Comparison of ENCODE assay signal across 18 mouse cellular contexts in the genomic region with DNA sequence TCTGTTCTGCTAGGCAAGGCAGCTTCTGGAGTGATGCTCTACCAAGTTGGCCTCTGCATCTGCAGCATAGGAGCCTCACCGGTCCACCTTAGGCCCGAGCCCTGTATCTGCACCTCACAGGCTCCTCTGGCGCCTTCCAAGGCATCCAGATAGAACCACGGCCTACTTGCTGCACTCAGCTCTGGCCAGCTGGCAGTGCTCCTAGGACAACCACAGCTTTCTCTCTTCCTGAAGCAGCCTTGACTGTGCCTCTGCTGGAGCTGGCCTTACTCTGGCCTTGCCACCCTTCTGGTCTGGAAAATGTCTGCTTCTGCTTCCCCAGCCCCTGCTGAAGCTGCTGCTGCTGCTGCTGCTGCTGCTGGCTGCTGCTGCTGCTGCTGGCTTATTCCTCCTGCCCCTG. TPM values are rescaled to one million over a fixed set of nuclear protein-coding genes. Genes with fewer than 3 reads are reported as not detected.
DNase-seq lines count a peak whose midpoint lies in the region; TF ChIP-seq lines count a peak whose summit lies in the region.
"Had no signal": no experiment of that assay in that cellular context is flagged by ENCODE, and none has a peak within 500 bp of the region (broad histone marks: within the 10 kb centered on the region; RNA-seq: fewer than 3 reads in every experiment).

No protein-coding gene starts in this region.

- TF ChIP-seq POLR2A in cerebellum, adult 2 months (IDR thresholded peaks at IDR 0.05; ENCODE audit: borderline replicate concordance, insufficient read depth, low read length) = no peak

- H3K27me3 ChIP-seq in cerebellum, adult 2 months (ENCODE audit: control insufficient read depth, insufficient read depth, low read length) = no peaks in the 10 kb centered on the region
- H3K27me3 ChIP-seq: embryonic facial prominence, embryonic 12.5 days; heart, embryonic 13.5 days; liver, embryonic 12.5 days had no signal

- DNase-seq in gastrocnemius, postnatal 14 days = peak; percentile 13
- no peak for DNase-seq in gastrocnemius, postnatal 10 days
- peak; percentile 37 for DNase-seq in adrenal gland, adult 8-10 months
- peak; percentile 67 to 78 for DNase-seq in cerebellum, adult 2 months
- DNase-seq in fibroblast of lung, adult 2 months (ENCODE audit: low read depth) = peak; percentile 30
- no peak for DNase-seq in yolk sac, embryonic 10.5 days (ENCODE audit: low spot score)
- DNase-seq in retina, postnatal 1 day = no peak
- DNase-seq: heart, postnatal 4 days; lung, embryonic 14.5 days; lung, postnatal 4 days; right cerebral cortex, postnatal 4 days had no signal

- TF ChIP-seq CTCF in cerebellum, adult 2 months (IDR thresholded peaks at IDR 0.05; ENCODE audit: borderline replicate concordance, insufficient read depth, low read depth, low read length) = no peak

- no peak overlapping the region for H3K4me3 ChIP-seq in cerebellum, adult 2 months (replicated peaks; ENCODE audit: insufficient read depth, low read depth, low read length)
- H3K4me3 ChIP-seq: embryonic facial prominence, embryonic 12.5 days; heart, embryonic 13.5 days; liver, embryonic 12.5 days; midbrain, embryonic 10.5 days had no signal

- 12% methylated on average over 4 of the region's 4 CpGs for WGBS in cerebellum, adult 2 months

- intact Hi-C loops in gastrocnemius, postnatal 14 days (cut with DNase I; ENCODE audit: low total_unique reads) = no loop called here

- peak overlapping the region; percentile 64 for H3K27ac ChIP-seq in cerebellum, adult 2 months (ENCODE audit: insufficient read depth, low read length)
- H3K27ac ChIP-seq: embryonic facial prominence, embryonic 12.5 days; heart, embryonic 13.5 days; liver, embryonic 12.5 days; midbrain, embryonic 10.5 days had no signal

- peaks cover 54% of the 10 kb centered on the region for H3K4me1 ChIP-seq in cerebellum, adult 2 months (ENCODE audit: control insufficient read depth, insufficient read depth, low read length)
- H3K4me1 ChIP-seq: embryonic facial prominence, embryonic 12.5 days; liver, embryonic 12.5 days had no signal

RNA-seq across cellular contexts. Expression of gene Adcy1, which starts 45.8 kb away (rescaled TPM):
- total RNA-seq in gastrocnemius, postnatal 14 days (2021) = 1 to 10 TPM; 1.1 to 2.5 TPM
- total RNA-seq in gastrocnemius, postnatal 10 days (2021) = 1 to 10 TPM; 4.4 to 4.7 TPM
- 1 to 10 TPM; 3.7 to 6.5 (median 5.2) TPM for total RNA-seq in adrenal gland, adult 8-10 months (2022)
- 258 and 326 TPM in 2 replicates for polyA plus RNA-seq in cerebellum, adult 2 months (2012; rRNA removed)
- total RNA-seq: common myeloid progenitor, adult 5-6 weeks; granulocyte monocyte progenitor cell, adult 5-6 weeks had no signal
- polyA plus RNA-seq: G1E had no signal

Comparison
In these comparisons a context has a peak if more than half of its experiments do, and no peak if none do; other contexts are left out.
1. DNase-seq: peak in gastrocnemius, postnatal 14 days (single experiment), adrenal gland, adult 8-10 months (single experiment), cerebellum, adult 2 months (2 of 2) and fibroblast of lung, adult 2 months (single experiment); none in gastrocnemius, postnatal 10 days (single experiment), yolk sac, embryonic 10.5 days (single experiment) and retina, postnatal 1 day (single experiment).